Mouse (Mus musculus) kidney, postnatal 4 days (tissue): ENCODE results near the gene Rufy4.
"Not testable (repeated sequence)": the region's sequence is repeated elsewhere in the genome, so short reads cannot be mapped to it uniquely, and the experiment has no call there.

Source experiments
- DNase-seq, 2 experiments: peaks; one replicate each; pipeline ENCODE4 v3.0.0; 2021; ENCODE audit warnings: mixed read lengths in 2 of 2

The Rufy4 gene

DNA sequence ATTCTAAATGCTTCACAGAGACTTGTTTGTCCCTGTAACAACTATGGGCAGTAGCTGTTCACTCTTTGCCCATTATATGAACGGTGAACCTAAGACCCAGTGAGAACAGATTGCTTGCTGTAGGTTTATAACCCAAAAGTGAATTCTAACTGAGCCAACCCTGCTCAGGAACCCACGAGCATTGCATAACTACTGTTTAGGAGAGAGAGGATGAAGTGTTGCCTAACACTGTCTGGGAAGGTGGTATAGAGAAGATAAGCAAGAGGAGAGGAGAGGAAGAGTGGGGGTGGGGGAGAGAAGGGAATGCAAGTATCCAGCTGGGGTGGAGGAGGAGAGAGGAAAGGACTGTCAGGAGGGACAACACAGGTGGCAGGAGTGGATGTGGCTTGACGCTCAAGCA lies 25.8 kb downstream of the Rufy4 start:
- no peak for DNase-seq

DNA sequence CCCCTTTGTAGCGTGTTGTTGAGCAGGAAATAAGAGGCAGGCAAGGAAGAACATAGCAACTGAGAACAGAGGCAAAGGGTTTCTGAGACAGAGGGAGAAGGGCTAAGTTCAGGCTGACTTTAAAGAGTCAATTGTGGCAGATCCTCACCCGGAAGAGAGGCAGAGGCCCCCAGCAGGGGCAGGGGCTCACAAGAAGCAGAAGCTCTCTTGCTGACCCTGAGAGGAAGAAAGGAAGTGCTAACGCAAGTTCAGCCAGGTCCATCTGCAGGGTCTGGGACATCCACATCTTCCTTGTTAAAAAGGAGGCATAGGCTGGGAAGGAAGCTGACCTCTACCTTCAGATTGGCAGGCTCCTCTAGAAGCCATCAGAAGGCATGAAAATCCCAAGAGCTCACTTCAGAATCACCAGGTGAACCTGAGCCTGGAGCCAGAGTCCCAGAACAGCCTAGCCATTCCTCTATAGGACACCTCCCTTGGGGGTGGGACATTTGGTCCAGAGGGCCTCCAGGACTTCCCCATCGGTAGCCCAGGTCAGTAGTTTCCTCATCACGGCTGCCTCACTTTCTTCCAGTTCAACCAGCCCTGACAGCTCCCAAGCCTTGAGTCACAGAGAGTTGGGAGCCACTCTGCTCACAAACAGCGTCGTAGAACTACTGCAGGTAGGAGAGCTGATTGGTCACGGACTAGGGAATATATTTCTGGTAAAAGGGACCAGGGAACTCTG lies 28.3 kb downstream of the Rufy4 start, which contains the start of gene Cxcr2:
TSS of gene Cxcr2 (plus strand) at position 529 of the 724 bp plus-strand sequence.
- no peak for DNase-seq

DNA sequence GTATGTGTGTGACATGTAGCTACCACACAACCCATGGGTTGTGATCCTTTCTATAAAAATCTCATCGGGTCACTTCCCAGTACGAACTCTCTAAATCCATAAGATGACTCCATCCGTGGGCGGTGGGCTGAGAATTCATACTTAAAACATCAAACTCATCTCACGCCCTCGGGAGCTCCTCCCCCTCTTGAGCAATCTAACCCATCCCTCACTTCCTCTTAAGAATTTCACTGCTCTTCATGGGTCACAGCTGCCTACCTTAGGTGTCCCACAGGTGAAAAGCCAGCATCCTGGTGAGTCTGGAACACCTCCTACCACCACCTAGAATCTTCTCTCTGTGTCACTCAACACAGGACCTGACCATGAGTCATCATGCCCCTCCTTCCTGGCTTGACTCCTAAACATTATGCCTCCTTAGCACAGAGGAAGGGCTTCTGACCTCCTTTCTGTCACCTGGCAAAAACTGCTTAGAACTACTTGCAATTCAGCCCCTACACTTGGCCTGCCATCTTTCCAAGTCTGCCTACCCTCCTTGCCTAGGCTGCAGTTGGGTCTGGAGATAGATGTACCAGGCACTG lies 30.2 kb downstream of the Rufy4 start:
- DNase-seq: no peak

DNA sequence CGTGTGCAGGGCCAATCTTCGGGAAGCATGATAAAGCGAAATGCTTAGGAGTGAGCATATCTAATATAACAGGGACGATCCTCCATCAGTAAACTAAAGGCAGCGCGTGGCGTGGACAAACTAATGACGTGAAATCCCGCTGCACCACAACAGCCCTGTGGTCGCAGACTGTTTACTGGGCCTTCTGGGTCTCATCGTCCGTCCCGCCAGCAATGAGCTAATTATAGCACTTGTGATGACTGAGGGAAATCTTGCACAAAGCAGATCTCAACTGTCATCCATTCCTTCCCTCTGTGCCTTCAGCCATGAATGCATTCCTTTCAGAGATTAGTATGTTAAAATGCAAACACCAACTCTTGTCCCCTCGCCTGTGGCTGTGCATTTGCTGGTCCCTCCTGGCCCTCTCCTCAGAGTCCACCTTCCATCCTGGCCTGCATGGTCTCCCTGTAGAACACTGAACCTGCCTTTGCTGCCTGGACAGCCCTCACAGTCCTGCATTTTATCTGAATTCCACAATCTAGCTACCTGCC lies 31.1 kb downstream of the Rufy4 start:
- no peak for DNase-seq

DNA sequence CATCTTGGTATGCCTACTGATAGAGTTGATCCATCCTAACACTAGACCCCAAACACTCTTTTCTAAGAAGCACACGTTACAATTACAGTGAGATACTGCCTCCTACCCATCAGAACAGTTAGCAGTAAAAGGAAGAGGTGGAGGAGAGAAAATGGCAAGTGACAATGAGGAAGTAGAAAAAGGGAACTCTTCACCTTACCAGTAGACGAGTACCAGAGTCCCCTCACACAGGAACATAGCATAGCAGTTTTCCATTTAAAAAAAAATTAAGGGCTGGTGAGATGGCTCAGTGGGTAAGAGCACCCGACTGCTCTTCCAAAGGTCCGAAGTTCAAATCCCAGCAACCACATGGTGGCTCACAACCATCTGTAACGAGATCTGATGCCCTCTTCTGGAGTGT lies 34.3 kb downstream of the Rufy4 start:
- DNase-seq: not testable (repeated sequence)

DNA sequence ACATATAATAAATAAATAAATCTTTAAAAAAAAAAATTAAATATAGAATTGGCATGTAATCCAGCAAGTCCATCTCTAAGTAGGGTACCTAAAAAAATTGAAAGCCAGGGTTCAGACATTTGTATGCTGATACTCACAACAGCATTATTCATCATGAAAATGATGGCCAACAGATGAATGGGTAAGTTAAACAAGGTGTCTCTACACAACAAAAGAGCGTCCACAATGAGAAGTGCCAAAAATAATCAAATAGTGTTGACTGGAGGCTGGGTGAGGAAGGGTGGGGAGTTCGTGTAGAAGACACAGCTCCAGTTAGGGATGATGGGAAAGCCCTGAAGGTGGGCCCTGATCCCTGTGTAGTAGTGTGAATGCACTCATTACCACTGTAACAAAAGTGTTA lies 34.7 kb downstream of the Rufy4 start:
- no peak for DNase-seq

DNA sequence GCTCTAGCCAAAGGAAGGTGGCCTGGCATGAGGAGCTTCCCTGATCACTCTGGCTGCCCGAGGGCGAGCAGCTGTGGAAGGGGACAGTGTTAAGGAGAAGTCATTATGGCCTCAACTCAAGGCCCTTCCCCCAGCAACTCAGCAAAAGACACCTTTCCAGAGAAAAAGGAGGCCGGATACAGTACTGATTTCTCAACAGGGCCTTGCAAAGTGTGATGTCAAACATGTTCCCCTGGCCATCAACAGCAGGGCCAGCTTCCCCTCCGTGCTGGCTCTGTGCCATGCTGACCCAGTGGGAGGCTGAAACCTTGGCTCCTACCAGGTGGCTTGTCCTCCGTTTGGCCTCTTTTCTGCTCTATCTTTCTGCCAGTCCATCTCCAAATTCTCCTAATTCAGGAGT lies 41.8 kb downstream of the Rufy4 start:
- no peak for DNase-seq

DNA sequence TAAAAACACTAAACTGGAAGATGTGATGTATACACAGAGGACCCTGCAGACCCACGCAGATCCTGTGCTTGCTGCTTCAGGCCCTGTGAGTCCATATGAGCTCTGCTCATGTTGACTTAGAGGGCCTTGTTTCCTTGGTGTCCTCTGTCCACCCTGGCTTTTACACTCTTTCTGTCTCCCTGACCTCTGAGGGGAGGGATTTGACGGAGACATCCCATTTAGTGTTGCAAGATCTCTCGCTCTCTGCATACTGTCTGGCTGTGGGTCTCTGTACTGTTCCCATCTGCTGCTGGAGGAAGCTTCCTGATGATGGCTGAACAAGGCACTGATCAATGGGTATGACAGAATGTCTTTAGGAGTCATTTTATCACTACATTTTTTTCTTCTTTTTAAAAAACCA lies 44.4 kb downstream of the Rufy4 start:
- DNase-seq: no peak

DNA sequence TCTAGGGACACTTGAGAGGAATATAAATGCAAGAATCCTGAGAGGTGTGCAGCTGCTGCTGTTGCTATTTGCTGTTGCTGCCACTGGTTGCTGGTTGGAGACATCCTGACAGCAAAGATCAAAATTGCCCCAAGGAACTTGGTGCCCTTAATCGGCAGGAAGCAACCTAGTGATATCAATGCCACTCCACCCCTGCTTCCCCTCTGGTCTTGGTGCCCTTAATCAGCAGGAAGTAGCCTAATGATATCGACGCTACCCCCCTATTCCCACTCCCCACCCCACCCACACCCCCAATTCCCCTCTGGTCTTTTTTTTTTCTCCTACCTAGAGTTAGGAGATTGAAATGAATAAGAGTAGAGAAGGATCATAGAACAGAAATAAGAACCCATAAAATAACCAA lies 47.4 kb downstream of the Rufy4 start:
- DNase-seq: no peak

DNA sequence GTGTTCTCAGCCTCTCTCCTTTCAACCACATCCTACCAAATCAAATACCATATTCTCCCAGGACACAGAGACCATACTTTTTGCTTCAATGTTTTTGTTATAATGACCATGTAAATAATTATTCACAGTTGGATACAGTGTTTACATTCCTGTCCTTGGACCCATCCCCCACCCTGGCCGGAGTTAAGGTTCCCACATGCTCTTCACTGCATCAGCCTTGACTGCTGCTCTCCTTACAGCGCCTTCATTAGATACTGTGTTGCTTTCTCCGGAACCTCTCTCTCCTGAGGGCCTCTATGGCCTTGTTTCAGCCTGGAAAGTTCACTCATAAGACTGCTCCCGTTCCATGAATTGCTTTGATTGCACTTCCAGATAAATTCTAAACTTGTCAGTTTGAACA lies 50.4 kb downstream of the Rufy4 start:
- DNase-seq: no peak

DNA sequence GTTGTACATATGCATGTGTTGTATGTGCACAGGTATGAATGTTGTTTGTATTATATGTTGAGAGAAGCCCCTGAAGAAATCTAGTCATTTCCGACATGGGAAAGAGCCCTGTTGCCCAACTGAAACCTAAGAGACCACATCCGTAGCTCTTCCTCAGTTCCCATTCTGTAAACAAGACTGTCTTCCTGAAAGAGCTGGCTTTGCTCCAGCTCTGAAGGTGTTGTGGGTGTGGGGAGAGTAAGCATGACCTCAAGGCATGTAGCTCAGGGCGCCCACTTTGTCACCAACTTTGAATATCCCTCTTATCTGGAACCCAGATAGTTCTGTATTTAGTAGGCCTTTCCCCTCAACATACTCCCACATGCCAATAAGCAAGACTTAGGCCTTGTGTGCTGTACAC lies 53.3 kb downstream of the Rufy4 start:
- DNase-seq: no peak

DNA sequence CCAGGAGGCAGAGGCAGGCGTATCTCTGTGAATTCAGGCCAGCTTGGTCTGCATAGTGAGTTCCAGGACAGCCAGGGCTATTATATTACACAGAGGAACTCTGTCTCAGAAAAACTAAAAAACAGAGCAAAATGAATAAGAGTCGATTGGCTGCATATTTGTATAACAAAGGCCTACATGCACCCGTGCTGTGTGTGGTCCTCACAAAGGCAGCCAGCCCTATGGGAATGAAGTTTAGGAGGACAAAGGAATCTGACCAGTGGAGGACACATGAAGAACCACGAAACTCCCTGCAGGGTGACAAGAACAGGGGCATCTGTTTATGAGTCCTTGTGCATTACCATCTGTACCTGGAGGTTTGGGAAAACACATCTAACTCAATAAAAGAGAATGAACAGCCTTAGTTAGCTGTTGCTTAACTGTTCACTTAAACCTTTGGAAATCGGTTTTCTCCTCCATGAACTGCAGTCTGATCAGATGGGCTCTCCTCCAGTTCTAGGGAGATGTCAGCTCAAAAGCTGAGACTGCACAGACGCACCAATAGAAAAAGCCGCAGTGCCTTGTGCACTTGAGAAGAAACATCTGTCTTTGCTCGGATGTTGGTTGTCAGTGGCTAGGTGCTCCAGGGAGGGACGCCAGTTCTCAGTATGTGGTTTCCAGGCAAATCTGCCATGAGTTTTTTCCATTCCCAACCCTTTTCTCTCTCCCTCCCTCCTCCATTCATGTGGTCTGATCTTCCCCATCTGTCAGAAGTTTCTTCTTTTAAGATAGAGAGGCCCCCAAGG lies 54.5 kb downstream of the Rufy4 start:
- peak; percentile 31 to 39 for DNase-seq

DNA sequence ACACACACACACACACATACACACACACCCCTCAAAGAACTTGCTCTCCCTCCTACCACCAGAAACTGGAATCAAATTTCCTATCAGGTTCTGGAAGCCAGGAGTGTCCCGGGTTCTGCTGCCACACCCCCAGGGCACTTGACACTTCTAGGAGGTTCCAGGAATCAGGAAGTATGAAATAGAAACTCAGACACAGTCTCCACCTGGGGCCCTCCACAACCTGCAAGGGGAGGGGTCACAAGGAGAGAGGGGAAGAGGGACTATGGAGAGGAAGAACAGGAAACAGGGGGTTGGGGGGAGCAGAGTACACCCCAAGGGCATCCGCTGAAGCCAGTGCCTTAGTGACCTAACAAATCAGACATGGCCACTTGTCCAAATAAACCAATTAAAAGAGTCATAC lies 56.1 kb downstream of the Rufy4 start:
- no peak for DNase-seq

DNA sequence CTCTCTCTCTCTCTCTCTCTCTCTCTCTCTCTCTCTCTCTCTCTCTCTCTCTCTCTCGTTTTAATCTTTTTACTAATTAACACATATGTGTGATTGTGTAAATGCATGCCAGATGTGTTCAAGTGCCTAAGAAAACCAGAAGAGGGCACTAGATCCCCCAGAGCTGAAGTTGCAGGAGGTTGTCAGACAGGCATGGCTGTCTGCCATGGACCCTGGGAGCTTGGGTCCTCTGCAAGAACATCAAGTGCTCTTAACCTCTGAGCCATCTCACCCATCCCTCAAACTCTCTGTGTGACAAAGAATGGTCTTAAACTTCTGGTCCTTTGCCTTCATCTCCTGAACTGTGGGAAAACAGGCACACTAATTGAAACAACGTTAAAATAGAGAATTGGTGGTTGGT lies 57.7 kb downstream of the Rufy4 start:
- DNase-seq: no peak

DNA sequence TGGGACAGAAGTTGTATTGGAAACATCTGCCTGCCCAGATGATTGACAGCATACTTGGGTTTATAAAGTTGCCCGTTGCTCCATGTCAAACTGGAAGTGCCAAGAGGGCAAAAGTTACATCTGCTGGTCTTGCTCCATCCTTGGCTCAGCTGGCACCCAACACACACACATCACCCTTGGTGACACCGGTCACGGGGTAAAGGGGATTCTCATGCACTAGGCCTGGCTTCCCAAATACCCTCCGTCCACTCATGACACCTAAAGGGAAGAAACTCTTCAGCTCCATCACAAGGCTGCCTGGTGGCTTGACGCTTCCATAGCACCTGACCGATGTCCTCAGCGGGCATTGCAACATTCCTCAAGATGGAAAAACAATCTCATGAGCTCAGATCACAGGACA lies 65.1 kb downstream of the Rufy4 start:
- DNase-seq: no peak

DNA sequence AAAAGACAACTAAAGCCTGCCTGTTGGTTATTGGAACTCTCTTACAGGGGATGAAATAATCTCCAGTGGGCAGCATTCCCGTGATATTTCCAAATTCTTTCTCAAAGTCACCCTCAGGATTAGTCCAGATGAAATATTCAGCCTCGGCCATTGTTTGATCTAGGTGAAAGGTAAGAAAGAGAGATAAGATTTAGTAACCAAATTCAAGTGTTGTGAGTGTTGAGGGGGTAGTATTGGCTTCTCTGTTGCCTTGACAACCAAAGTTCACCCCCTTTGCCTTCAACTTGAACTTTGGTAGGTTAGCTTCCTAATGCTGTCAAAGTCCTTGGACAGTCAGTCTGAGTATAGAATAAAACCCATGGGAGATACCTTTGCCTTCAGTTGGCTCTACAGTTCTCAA lies 67.4 kb downstream of the Rufy4 start:
- DNase-seq: no peak

DNA sequence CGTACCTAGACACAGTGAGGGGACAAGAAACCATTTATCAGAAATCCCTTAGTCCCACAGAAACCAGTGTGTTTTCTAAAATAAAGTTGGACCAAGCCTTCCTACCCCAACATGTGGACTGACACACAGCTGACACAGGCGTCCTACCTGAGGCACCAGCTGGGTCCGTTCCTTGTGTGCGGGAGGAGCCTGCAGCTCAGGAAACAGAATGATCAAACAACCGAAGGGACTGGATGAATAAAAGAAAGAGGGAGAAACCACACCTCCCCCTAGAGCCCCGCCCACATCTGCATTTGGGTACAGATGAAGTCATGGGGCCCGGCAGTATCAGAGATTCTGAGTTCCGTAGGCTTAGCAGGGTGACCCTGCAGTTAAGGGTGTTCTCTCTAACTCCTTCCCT lies 69.1 kb downstream of the Rufy4 start, which contains the start of gene Cxcr1:
TSS of gene Cxcr1 (minus strand) at position 187 of the 400 bp plus-strand sequence.
- no peak for DNase-seq

DNA sequence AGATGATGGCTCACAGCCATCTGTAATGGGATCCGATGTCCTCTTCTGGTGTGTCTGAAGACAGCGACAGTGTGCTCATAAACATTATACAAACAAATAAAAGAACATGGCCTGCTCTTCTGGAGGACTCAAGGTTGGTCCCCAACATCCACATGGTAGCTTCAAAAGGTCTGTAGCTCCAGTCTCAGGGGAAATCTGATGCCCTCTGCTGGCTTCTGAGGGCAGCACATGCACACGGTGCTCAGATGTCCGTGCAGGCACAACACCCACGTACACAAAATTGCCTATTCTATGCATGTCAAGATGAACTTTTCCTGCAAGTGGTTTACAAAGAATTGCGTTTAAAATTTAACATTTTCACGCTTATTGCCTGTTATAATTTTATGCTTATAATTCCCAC lies 70.6 kb downstream of the Rufy4 start:
- DNase-seq: peak; percentile 41 to 58

DNA sequence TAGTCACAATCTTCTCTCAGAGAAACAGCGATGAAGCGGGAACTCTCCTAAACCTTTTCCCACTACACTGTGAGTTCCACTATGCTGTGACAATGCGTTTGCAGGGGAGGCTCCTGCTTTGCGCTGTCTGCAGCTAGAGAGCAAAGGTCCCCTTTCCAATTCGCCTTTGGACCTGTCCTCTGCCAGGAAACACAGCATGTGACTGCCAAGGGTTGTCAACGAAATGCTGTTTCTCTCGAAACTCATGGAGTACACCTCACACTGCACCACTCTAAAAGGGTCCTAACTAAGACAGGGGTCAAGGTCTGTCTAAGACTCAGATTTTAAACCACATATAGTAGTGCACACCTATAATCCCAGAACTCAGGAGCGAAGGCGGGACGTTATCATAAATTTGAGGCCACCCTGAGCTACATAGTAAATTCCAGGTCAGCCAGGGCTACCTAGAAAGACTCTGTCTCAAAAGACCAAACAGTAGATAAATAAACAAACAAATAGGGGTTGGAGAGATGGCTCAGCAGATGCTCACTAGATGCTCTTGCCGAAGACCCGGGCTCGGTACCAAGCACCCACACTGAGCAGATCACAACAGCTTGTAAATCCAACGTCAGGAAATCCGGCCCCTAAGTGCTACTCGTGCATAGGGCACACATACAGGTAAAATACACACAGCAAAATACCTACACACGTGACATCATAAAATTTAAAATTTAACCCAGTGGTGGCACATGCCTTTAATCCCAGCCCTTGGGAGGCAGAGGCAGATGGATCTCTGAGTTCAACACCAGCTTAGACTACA lies 71.5 kb downstream of the Rufy4 start:
- DNase-seq: peak; percentile 14 to 50
